Mouse (Mus musculus): ENCODE data around the gene Nodal.
"Not testable (repeated sequence)": the region's sequence is repeated elsewhere in the genome, so short reads cannot be mapped to it uniquely, and the experiment has no call there.

Gene Nodal

DNA sequence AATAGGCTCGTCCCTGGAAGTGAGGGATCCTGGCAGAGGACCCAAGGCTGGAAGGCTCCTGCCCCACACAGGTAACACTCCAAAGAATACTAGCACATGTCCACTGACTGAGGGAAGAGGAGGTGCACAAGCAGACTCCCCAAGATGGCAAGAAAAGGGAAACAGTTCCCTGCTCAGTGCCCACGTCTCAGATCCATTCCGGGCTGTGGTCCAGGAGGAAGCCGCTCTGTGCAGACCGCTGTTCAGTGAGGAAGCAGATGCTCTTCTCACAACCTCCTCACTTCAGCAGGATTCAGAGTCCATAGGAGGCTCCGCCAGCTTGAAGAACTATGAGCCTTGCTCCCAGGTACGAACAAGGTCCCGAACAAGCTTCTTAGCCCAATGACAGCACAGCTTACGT, 13.6 kb downstream of the Nodal start:
- no peak for DNase-seq (ENCODE audit: low read depth)

DNA sequence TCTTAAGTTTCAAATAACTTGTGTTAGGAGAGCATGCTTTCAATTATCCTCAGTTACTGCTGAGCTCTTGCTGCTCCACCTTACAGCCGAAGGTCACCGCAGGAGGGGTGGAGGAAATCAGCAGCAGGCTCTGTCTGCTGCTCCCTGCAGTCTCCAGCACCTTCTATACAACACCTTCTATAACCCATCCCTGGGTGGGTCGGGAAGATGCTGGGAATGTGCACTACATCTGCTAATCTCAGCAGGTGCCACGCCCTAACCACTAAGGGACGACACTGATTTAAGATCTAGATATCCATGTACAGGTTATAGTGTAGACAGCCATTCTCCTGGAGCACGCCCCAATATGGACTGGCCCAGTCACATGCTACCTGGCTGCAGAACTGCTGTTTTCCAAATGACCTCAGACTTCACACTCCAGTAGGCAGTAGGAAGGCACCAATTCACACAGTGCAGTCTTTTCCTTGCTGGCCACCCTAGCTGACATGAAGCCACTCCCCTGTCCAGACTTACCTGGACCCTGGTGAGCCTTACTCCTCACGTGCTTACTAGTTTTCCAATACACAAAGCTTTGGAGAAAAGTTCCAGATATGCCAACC, 22.5 kb downstream of the Nodal start:
- DNase-seq (ENCODE audit: low read depth): no peak

DNA sequence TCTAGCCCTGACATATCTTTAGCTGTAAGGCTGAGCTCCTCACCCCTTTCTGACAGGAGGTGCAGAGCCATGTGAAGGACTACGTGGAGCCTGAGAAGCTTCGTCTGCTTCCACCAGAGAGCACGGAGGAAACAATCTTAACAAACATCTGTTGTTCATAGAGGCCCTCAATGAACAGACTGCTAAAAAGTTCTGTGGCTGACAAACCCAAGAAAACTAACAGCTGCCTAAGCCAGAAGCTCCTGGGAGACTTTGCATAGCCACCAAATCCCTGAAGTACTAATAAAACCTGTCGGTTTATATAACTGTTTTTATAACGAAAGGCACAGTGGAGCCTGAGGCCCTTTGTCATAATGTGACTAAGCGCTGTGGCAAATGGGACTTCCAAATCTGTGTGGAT, 25.7 kb downstream of the Nodal start:
- no peak for DNase-seq (ENCODE audit: low read depth)

GRCm38 (mm10) chr10:61443876-61444275, 26.1 kb downstream of the Nodal start:
- no peak for DNase-seq (ENCODE audit: low read depth)

- DNase-seq (ENCODE audit: low read depth): no peak
Measured at GRCm38 (mm10) chr10:61445016-61445415, 27.2 kb downstream of the Nodal start.

DNA sequence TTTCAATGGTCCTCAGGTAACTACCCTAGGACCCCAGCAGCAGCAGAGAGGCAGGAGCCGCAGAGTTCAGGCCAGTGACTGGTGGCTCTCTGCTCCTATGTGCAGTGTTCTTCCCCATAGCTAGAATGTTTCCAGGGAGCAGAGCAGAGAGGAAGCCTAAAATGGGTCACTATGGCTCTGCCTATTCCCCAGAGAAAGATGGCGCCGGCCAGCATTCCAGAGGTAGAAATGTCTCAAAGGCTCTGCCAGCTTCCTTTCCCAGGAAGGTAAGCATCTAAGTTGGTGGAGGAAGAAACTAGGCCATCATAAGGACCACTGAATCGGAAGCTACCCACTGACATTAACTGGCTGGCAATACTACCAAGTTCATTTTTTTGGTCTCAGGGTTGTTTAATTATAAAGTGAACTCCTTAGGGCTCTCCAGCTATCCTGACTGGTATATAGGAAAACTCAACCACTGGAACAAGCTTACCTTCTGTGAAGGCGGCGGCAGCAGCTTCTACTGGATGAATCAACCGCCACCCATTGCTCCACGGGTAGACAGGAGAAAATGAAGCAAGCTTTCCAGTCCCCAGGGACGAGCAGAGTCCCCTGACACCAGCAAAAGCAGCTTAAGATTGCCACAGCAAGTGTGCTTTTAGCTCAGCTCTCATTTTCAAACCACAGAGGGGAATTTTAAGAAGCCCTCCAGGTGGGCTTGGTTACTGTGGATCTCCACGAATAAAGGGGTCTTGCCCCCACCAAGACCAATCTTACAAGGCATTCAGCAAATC, 30.0 kb downstream of the Nodal start:
- DNase-seq (ENCODE audit: low read depth): no peak

- no peak for DNase-seq (ENCODE audit: low read depth)
Measured at GRCm38 (mm10) chr10:61448834-61449233, 31.1 kb downstream of the Nodal start.

DNA sequence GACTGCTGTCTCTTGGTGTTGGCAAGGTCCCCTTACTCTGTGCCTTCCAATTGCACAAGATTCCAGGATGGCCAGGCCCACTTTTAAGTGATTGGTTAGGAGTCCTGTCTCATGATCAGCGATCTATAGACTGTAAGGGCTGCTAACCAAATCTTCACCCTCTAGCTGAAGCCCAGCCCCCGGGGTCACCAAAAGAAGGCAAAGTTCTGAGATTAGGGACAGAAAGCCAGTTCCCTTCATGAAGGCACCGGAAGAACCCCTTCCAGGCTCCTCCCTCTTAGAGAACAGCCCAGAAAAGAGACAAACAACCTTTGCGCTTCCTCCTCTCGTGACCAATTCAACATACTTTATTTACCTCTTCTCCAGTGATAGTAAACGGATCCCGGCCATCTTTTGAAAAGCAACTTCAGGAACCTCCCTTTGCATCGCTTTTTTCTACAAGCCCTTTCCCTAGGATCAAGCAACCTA, 33.7 kb downstream of the Nodal start:
- DNase-seq (ENCODE audit: low read depth): no peak

DNA sequence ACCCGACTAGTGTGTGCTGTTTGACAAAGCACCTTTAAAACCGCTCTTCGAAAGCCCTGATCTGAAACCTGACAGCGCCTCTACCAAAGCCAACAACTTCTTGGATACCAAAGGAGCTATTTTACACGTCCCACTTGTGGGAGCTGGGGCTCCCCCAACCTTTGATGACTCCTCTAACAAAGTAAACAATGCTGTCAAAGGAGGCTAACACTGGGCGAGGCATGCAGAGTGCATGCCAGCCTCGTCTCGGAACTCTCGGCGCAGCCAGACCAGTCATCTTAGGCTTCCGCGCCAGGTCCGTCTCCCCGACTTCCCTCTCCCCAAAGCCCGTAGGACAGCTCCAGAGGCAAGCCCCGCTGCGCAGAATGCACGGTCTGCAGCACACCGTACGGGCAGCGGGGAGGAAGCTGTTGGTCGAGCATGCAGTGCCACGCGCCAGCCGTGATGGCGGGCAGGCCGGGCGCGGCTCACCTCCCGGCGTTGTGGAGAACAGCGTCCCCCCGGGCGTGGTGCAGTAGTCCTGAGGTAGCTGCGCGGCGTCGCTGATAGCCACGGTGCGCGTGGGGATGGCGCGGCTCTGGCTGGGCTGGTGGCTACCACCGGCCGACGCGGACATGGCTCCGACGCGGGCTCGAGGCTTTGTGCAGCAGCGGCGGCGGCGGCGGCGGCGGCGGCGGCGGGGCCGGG, 34.3 kb downstream of the Nodal start:
- no peak for DNase-seq (ENCODE audit: low read depth)

GRCm38 (mm10) chr10:61452645-61453044, 34.9 kb downstream of the Nodal start, which contains the start of gene Eif4ebp2:
TSS of gene Eif4ebp2 (minus strand) at chr10:61452661.
- DNase-seq (ENCODE audit: low read depth): peak; percentile 96

DNA sequence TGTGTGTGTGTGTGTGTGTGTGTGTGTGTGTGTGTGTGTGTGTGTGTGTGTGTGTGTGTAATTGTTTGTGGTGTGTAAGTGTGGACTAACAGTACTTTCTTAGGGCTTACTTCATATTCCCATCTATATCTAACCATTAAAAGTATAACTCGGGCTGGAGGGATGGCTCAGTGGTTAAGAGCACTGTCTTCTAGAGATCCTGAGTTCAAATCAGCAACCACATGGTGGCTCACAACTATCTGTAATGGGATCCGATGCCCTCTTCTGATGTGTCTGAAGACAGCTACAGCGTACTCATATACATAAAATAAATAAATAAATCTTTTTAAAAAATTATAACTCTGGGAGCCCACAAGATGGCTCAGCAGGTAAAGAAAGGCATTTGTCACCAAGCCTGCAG, 35.4 kb downstream of the Nodal start:
- not testable (repeated sequence) for DNase-seq (ENCODE audit: low read depth)

DNA sequence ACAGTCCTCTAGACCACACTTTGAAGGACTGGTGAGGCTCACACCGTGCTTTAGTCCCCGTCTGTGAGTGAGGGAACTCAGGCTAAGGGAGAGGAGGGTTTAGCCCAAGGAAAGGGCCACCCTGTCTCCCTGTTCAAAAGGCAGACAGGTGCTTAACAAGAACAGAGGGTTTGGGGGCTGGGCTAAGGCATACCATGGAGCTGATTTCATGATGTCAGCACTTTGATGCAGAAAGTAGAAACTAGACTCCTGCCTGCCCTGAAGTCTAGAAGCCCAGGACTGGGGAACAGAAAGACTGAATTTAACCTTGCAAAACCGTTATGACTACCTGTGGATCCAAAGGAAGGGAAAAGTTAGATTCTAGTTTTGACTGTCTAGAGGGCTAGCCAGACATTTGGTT, 39.4 kb downstream of the Nodal start:
- DNase-seq (ENCODE audit: low read depth): no peak

DNA sequence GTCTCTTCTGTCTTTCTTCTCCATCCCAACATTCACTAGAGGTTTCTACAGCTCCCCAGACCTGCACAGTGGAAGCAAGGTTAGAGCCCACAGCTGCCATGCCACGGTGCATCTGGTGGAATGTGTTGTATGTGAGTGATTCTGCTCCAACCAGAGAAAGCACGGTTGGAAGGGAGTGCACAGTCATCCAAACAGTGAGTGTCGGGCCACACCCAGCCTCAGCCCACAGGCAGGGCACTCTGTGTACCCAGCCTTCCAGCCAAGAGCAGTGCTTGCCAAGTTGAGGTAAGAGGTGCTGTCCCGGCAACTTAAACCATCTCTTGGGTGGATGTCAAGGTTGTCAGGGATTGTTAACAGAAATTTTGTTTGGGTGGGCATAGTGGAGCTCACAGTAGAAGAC, 47.2 kb downstream of the Nodal start:
- no peak for DNase-seq (ENCODE audit: low read depth)

DNA sequence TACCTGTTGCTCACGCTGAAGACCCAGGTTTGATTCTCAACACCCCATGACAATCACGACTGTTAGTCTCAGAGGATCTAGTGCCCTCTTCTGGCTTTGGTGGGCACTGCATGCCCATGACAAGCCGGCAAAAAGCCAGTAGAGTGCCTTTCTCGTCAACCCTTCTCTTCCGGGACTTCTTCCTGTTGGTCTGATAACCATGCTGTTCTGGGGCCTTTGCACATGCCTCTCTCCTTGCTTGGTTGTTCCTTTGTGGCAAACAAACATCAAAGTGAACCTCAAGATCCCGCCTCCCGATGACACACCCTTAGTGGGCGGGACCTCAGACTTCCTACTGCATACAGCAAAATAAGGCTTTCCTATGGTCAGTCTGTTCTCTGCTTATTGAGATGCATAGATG, 48.5 kb downstream of the Nodal start:
- no peak for DNase-seq (ENCODE audit: low read depth)

GRCm38 (mm10) chr10:61466873-61467272, 49.1 kb downstream of the Nodal start:
- peak; percentile 56 for DNase-seq (ENCODE audit: low read depth)

GRCm38 (mm10) chr10:61468900-61469299, 51.1 kb downstream of the Nodal start:
- DNase-seq (ENCODE audit: low read depth): no peak

GRCm38 (mm10) chr10:61473640-61474039, 55.9 kb downstream of the Nodal start:
- no peak for DNase-seq (ENCODE audit: low read depth)

- DNase-seq (ENCODE audit: low read depth): no peak
Measured at GRCm38 (mm10) chr10:61474344-61474743, 56.6 kb downstream of the Nodal start.
